Mouse (Mus musculus): ENCODE measurements at regions not wholly inside any gene's neighbourhood (a gene's known extent, or its start where the extent isn't known, plus 50 kb on each side); places are given as distances from the start of the nearest gene placed in this dataset.

- in situ Hi-C loops (cut with MboI; ENCODE audit: unreplicated experiment in 2 of 2): no loop called here
These were observed 134.3 kb upstream of the Irf2bp2 start for GRCm38 (mm10) chr8:126728135-126728534.

- in situ Hi-C loops (cut with MboI; ENCODE audit: unreplicated experiment in 2 of 2): no loop called here
These were observed 133.3 kb upstream of the Irf2bp2 start for GRCm38 (mm10) chr8:126727068-126727467.

- in situ Hi-C loops (cut with MboI; ENCODE audit: unreplicated experiment in 2 of 2): no loop called here
These were observed 129.7 kb upstream of the Irf2bp2 start for GRCm38 (mm10) chr8:126723259-126724122.

- in situ Hi-C loops (cut with MboI; ENCODE audit: unreplicated experiment in 2 of 2): no loop called here
These were observed 127.8 kb upstream of the Irf2bp2 start for GRCm38 (mm10) chr8:126721621-126722020.

GRCm38 (mm10) chr8:126720473-126721145 is 126.8 kb upstream of the Irf2bp2 start:
- in situ Hi-C loops (cut with MboI; ENCODE audit: unreplicated experiment in 2 of 2): no loop called here

- in situ Hi-C loops (cut with MboI; ENCODE audit: unreplicated experiment in 2 of 2): no loop called here
These were observed 126.0 kb upstream of the Irf2bp2 start for GRCm38 (mm10) chr8:126719748-126720147.

- in situ Hi-C loops (cut with MboI; ENCODE audit: unreplicated experiment in 2 of 2): no loop called here
These were observed 123.9 kb upstream of the Irf2bp2 start for GRCm38 (mm10) chr8:126717652-126718155.

- in situ Hi-C loops (cut with MboI; ENCODE audit: unreplicated experiment in 2 of 2): no loop called here
These were observed 121.9 kb upstream of the Irf2bp2 start for GRCm38 (mm10) chr8:126715666-126716065.

- in situ Hi-C loops (cut with MboI; ENCODE audit: unreplicated experiment in 2 of 2): no loop called here
These were observed 119.9 kb upstream of the Irf2bp2 start for GRCm38 (mm10) chr8:126713602-126714145.

GRCm38 (mm10) chr8:126713181-126713580 is 119.4 kb upstream of the Irf2bp2 start:
- in situ Hi-C loops (cut with MboI; ENCODE audit: unreplicated experiment in 2 of 2): no loop called here

GRCm38 (mm10) chr8:126712749-126713148 is 119.0 kb upstream of the Irf2bp2 start:
- in situ Hi-C loops (cut with MboI; ENCODE audit: unreplicated experiment in 2 of 2): no loop called here

GRCm38 (mm10) chr8:126708956-126709355 is 115.2 kb upstream of the Irf2bp2 start:
- in situ Hi-C loops (cut with MboI; ENCODE audit: unreplicated experiment in 2 of 2): no loop called here

GRCm38 (mm10) chr8:126707300-126707902 is 113.6 kb upstream of the Irf2bp2 start:
- in situ Hi-C loops (cut with MboI; ENCODE audit: unreplicated experiment in 2 of 2): no loop called here

GRCm38 (mm10) chr8:126706247-126706646 is 112.5 kb upstream of the Irf2bp2 start:
- in situ Hi-C loops (cut with MboI; ENCODE audit: unreplicated experiment in 2 of 2): no loop called here

GRCm38 (mm10) chr8:126705391-126705790 is 111.6 kb upstream of the Irf2bp2 start:
- in situ Hi-C loops (cut with MboI; ENCODE audit: unreplicated experiment in 2 of 2): no loop called here

- in situ Hi-C loops (cut with MboI; ENCODE audit: unreplicated experiment in 2 of 2): loop anchor here in 1 of 2 experiments (5.0 kb wide), 1 partner anchor 107 kb away; no protein-coding TSS in a partner anchor
These were observed 110.9 kb upstream of the Irf2bp2 start for GRCm38 (mm10) chr8:126704706-126705105.

GRCm38 (mm10) chr8:126703546-126703945 is 109.8 kb upstream of the Irf2bp2 start:
- in situ Hi-C loops (cut with MboI; ENCODE audit: unreplicated experiment in 2 of 2): loop anchor here in 1 of 2 experiments (5.0 kb wide), 1 partner anchor 106 kb away; no protein-coding TSS in a partner anchor

GRCm38 (mm10) chr8:126702294-126702693 is 108.5 kb upstream of the Irf2bp2 start:
- in situ Hi-C loops (cut with MboI; ENCODE audit: unreplicated experiment in 2 of 2): loop anchor here in 1 of 2 experiments (5.0 kb wide), 1 partner anchor 105 kb away; no protein-coding TSS in a partner anchor

GRCm38 (mm10) chr8:126699389-126699775 is 105.6 kb upstream of the Irf2bp2 start:
- in situ Hi-C loops (cut with MboI; ENCODE audit: unreplicated experiment in 2 of 2): no loop called here

GRCm38 (mm10) chr8:126698601-126699388 is 105.0 kb upstream of the Irf2bp2 start:
- in situ Hi-C loops (cut with MboI; ENCODE audit: unreplicated experiment in 2 of 2): no loop called here
